Mouse (Mus musculus): ENCODE measurements around the gene Smco4. TPM values are rescaled to one million over a fixed set of nuclear protein-coding genes. Genes with fewer than 3 reads are reported as not detected.
"Not testable (repeated sequence)": the region's sequence is repeated elsewhere in the genome, so short reads cannot be mapped to it uniquely, and the experiment has no call there.

Gene Smco4
- polyA plus RNA-seq, 1 experiment, result 47.2 TPM

- no peak for TF ChIP-seq POLR2A (IDR thresholded peaks at IDR 0.05; ENCODE audit: control insufficient read depth, low read depth, low read length)
- TF ChIP-seq CTCF (IDR thresholded peaks at IDR 0.05; ENCODE audit: control insufficient read depth, insufficient read depth, insufficient replicate concordance, low read depth, low read length), result no peak
- Histone ChIP-seq H3K4me1 (ENCODE audit: control insufficient read depth, insufficient read depth, low read length) (peaks cover 5% of the 10 kb centered on the region), H3K27me3 (ENCODE audit: control insufficient read depth, insufficient read depth, low read length) (no peaks in the 10 kb centered on the region), H3K36me3 (ENCODE audit: control insufficient read depth, insufficient read depth, low read length) (no peaks in the 10 kb centered on the region), H3K4me3 (ENCODE audit: control insufficient read depth, low read depth, low read length) (peak overlapping the region; percentile 83), H3K27ac (ENCODE audit: control insufficient read depth, insufficient read depth, low read depth, low read length) (no peak overlapping the region)
Measured at GRCm38 (mm10) chr9:15541735-15542354, 48.6 kb downstream of the Smco4 start.

- TF ChIP-seq CTCF (IDR thresholded peaks at IDR 0.05; ENCODE audit: control insufficient read depth, insufficient read depth, insufficient replicate concordance, low read depth, low read length) (no peak), POLR2A (IDR thresholded peaks at IDR 0.05; ENCODE audit: control insufficient read depth, low read depth, low read length) (no peak)
- no peaks in the 10 kb centered on the region for H3K4me1 ChIP-seq (ENCODE audit: control insufficient read depth, insufficient read depth, low read length)
- H3K36me3 ChIP-seq (ENCODE audit: control insufficient read depth, insufficient read depth, low read length), result no peaks in the 10 kb centered on the region
- H3K4me3 ChIP-seq (ENCODE audit: control insufficient read depth, low read depth, low read length), result no peak overlapping the region
- no peaks in the 10 kb centered on the region for H3K27me3 ChIP-seq (ENCODE audit: control insufficient read depth, insufficient read depth, low read length)
- H3K27ac ChIP-seq (ENCODE audit: control insufficient read depth, insufficient read depth, low read depth, low read length), result no peak overlapping the region
Measured at GRCm38 (mm10) chr9:15550461-15550961, 57.3 kb downstream of the Smco4 start.

- H3K27me3 ChIP-seq (ENCODE audit: control insufficient read depth, insufficient read depth, low read length); H3K27ac ChIP-seq (ENCODE audit: control insufficient read depth, insufficient read depth, low read depth, low read length); H3K4me1 ChIP-seq (ENCODE audit: control insufficient read depth, insufficient read depth, low read length); H3K4me3 ChIP-seq (ENCODE audit: control insufficient read depth, low read depth, low read length); H3K36me3 ChIP-seq (ENCODE audit: control insufficient read depth, insufficient read depth, low read length): not testable (repeated sequence)
Measured at GRCm38 (mm10) chr9:15551073-15551472, 57.8 kb downstream of the Smco4 start.

GRCm38 (mm10) chr9:15551933-15552851 lies 59.0 kb downstream of the Smco4 start:
- no peaks in the 10 kb centered on the region for H3K4me1 ChIP-seq (ENCODE audit: control insufficient read depth, insufficient read depth, low read length)
- no peak overlapping the region for H3K27ac ChIP-seq (ENCODE audit: control insufficient read depth, insufficient read depth, low read depth, low read length)
- TF ChIP-seq POLR2A (IDR thresholded peaks at IDR 0.05; ENCODE audit: control insufficient read depth, low read depth, low read length) (no peak), CTCF (IDR thresholded peaks at IDR 0.05; ENCODE audit: control insufficient read depth, insufficient read depth, insufficient replicate concordance, low read depth, low read length) (no peak)
- no peaks in the 10 kb centered on the region for H3K27me3 ChIP-seq (ENCODE audit: control insufficient read depth, insufficient read depth, low read length)
- no peak overlapping the region for H3K4me3 ChIP-seq (ENCODE audit: control insufficient read depth, low read depth, low read length)
- no peaks in the 10 kb centered on the region for H3K36me3 ChIP-seq (ENCODE audit: control insufficient read depth, insufficient read depth, low read length)

GRCm38 (mm10) chr9:15553322-15553721 lies 60.1 kb downstream of the Smco4 start:
- no peaks in the 10 kb centered on the region for H3K36me3 ChIP-seq (ENCODE audit: control insufficient read depth, insufficient read depth, low read length)
- no peaks in the 10 kb centered on the region for H3K4me1 ChIP-seq (ENCODE audit: control insufficient read depth, insufficient read depth, low read length)
- no peaks in the 10 kb centered on the region for H3K27me3 ChIP-seq (ENCODE audit: control insufficient read depth, insufficient read depth, low read length)
- H3K27ac ChIP-seq (ENCODE audit: control insufficient read depth, insufficient read depth, low read depth, low read length), result no peak overlapping the region
- H3K4me3 ChIP-seq (ENCODE audit: control insufficient read depth, low read depth, low read length), result no peak overlapping the region
- TF ChIP-seq POLR2A (IDR thresholded peaks at IDR 0.05; ENCODE audit: control insufficient read depth, low read depth, low read length), result no peak
- TF ChIP-seq CTCF (IDR thresholded peaks at IDR 0.05; ENCODE audit: control insufficient read depth, insufficient read depth, insufficient replicate concordance, low read depth, low read length), result no peak

GRCm38 (mm10) chr9:15560451-15560850 lies 67.2 kb downstream of the Smco4 start:
- H3K27ac ChIP-seq (ENCODE audit: control insufficient read depth, insufficient read depth, low read depth, low read length), result no peak overlapping the region
- no peak overlapping the region for H3K4me3 ChIP-seq (ENCODE audit: control insufficient read depth, low read depth, low read length)
- H3K27me3 ChIP-seq (ENCODE audit: control insufficient read depth, insufficient read depth, low read length), result no peaks in the 10 kb centered on the region
- no peaks in the 10 kb centered on the region for H3K4me1 ChIP-seq (ENCODE audit: control insufficient read depth, insufficient read depth, low read length)
- TF ChIP-seq POLR2A (IDR thresholded peaks at IDR 0.05; ENCODE audit: control insufficient read depth, low read depth, low read length), result no peak
- TF ChIP-seq CTCF (IDR thresholded peaks at IDR 0.05; ENCODE audit: control insufficient read depth, insufficient read depth, insufficient replicate concordance, low read depth, low read length), result no peak
- no peaks in the 10 kb centered on the region for H3K36me3 ChIP-seq (ENCODE audit: control insufficient read depth, insufficient read depth, low read length)

GRCm38 (mm10) chr9:15562353-15562752 lies 69.1 kb downstream of the Smco4 start:
- H3K4me3 ChIP-seq (ENCODE audit: control insufficient read depth, low read depth, low read length), result no peak overlapping the region
- no peaks in the 10 kb centered on the region for H3K4me1 ChIP-seq (ENCODE audit: control insufficient read depth, insufficient read depth, low read length)
- H3K27me3 ChIP-seq (ENCODE audit: control insufficient read depth, insufficient read depth, low read length), result no peaks in the 10 kb centered on the region
- H3K27ac ChIP-seq (ENCODE audit: control insufficient read depth, insufficient read depth, low read depth, low read length), result no peak overlapping the region
- H3K36me3 ChIP-seq (ENCODE audit: control insufficient read depth, insufficient read depth, low read length), result no peaks in the 10 kb centered on the region
- TF ChIP-seq POLR2A (IDR thresholded peaks at IDR 0.05; ENCODE audit: control insufficient read depth, low read depth, low read length) (no peak), CTCF (IDR thresholded peaks at IDR 0.05; ENCODE audit: control insufficient read depth, insufficient read depth, insufficient replicate concordance, low read depth, low read length) (no peak)

All from testis, adult 2 months (tissue).